Mouse (Mus musculus) hindbrain, embryonic 13.5 days (tissue): ENCODE data around the gene Galnt14. TPM values are rescaled to one million over a fixed set of nuclear protein-coding genes. Genes with fewer than 3 reads are reported as not detected.

Experiments used
- ATAC-seq: fragments of 200-750 bp; cut with Nextera tagmentation; 2 replicates; pipeline ENCODE4 v1.8.0; 2017; ENCODE audit warnings: moderate TSS enrichment; ENCODE audit not compliant: low FRiP score
- H3K27ac ChIP-seq: fragments of 300-500 bp; sonication (generic); 2 replicates; pipeline ENCODE4 v1.5.1; 2015; ENCODE audit warnings: inconsistent platforms, mild to moderate bottlenecking, moderate library complexity
- H3K27me3 ChIP-seq: fragments of 300-500 bp; sonication (generic); 2 replicates; pipeline ENCODE4 v1.6.1; 2015; ENCODE audit warnings: mild to moderate bottlenecking, inconsistent platforms
- H3K36me3 ChIP-seq: fragments of 300-500 bp; sonication (generic); 2 replicates; pipeline ENCODE4 v1.6.1; 2015; ENCODE audit warnings: mild to moderate bottlenecking, inconsistent platforms
- H3K4me1 ChIP-seq: fragments of 300-500 bp; sonication (generic); replicated peaks from 2 replicates; pipeline ENCODE4 v1.6.1; 2015; ENCODE audit warnings: inconsistent platforms
- H3K4me2 ChIP-seq: fragments of 300-500 bp; sonication (generic); 2 replicates; pipeline ENCODE4 v1.6.1; 2015; ENCODE audit warnings: inconsistent platforms, mild to moderate bottlenecking, moderate library complexity
- H3K4me3 ChIP-seq: fragments of 300-500 bp; sonication (generic); 2 replicates; pipeline ENCODE4 v1.5.1; 2015; ENCODE audit warnings: mild to moderate bottlenecking, inconsistent platforms
- H3K9ac ChIP-seq: fragments of 300-500 bp; sonication (generic); 2 replicates; pipeline ENCODE4 v1.6.1; 2015; ENCODE audit warnings: mild to moderate bottlenecking, inconsistent platforms
- H3K9me3 ChIP-seq: fragments of 300-500 bp; sonication (generic); 2 replicates; pipeline ENCODE4 v1.6.1; 2016; ENCODE audit warnings: inconsistent platforms
- WGBS: fragments of 180-500 bp; shearing (Covaris S2); methylation state at CpG from one replicate; pipeline ENCODE4 v1.1.7; 2015; 5-methylcytosine and 5-hydroxymethylcytosine counted together
- polyA plus RNA-seq: library from polyadenylated mRNA; unstranded; fragments of >200 nt; fragmentation: Nextera tagmentation; extraction: Ambion mirVana; gene quantifications from 2 replicates; pipeline ENCODE4 v1.2.1, GENCODE M21; 2015

Galnt14 gene
- polyA plus RNA-seq, 1 experiment from 2014 or later, result 14.1 TPM

DNA sequence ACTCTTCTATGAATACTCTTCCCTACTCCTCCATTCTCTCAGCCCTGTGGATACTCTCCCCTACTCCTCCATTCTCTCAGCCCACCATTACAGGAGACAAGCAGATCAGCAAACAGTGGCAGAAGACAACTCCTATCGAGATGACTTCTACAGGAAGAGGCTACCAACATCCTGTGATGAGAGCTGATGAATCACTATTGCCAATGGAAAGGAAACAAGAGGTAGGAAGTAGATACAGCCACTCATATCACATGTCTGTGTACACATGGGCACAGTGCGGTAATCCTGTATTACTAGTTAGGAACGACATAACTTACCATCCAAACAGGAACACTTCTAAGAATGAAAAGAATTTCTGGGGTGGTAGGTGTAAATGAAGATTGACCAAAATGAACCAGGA, 53.9 kb downstream of the Galnt14 start:
- H3K9ac ChIP-seq, result no peak overlapping the region
- no peaks in the 10 kb centered on the region for H3K9me3 ChIP-seq
- 95% methylated on average over 3 of the region's 3 CpGs for WGBS
- H3K4me1 ChIP-seq, result peaks cover 9% of the 10 kb centered on the region
- H3K36me3 ChIP-seq, result no peaks in the 10 kb centered on the region
- no peak for ATAC-seq
- H3K27ac ChIP-seq, result no peak overlapping the region
- H3K4me3 ChIP-seq, result no peak overlapping the region
- H3K4me2 ChIP-seq, result no peak overlapping the region
- no peaks in the 10 kb centered on the region for H3K27me3 ChIP-seq

DNA sequence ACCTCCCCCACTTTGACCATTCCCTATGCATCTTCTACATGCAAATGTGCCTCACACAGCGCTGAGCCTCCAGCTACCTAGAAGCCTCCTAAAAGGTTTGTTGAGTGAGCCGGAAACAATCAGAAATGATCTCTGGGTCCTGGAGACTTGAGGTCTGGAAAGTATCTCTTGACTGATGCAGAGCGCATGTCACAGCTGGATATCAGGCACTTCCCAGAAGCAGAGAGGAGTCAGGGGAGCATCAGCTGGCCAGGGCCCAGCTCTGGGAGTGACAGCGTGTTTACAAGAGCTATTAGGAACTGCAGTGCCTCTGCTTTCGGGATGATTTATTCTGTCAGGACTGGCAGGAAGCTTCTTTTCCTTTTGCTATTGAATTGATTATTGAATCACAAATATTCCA, 56.0 kb downstream of the Galnt14 start:
- 49% methylated on average over 5 of the region's 5 CpGs for WGBS
- Histone ChIP-seq H3K27me3 (no peaks in the 10 kb centered on the region), H3K9ac (no peak overlapping the region), H3K4me1 (peaks cover 9% of the 10 kb centered on the region), H3K36me3 (no peaks in the 10 kb centered on the region), H3K27ac (no peak overlapping the region), H3K4me3 (no peak overlapping the region), H3K9me3 (no peaks in the 10 kb centered on the region), H3K4me2 (no peak overlapping the region)
- ATAC-seq, result no peak

DNA sequence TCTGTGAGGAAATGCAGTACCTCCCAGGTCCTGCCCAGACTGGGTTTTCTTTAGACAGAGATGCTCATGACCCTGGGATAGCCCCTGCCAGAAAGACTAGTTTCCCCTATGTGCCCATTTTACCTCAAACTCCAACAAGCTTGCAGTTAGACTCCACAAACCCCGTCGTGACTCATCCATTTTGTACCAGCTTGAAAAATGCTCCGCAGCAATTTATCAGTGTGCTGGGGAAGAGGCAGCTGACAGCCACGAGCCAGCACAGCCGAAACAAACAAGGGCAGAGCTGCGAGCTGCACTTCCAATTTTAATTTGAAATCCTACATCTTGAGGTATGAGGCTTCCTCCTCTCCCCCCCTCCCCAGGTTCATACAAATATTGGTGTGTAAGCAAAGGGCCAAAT, 60.9 kb downstream of the Galnt14 start:
- Histone ChIP-seq H3K27me3 (no peaks in the 10 kb centered on the region), H3K36me3 (no peaks in the 10 kb centered on the region), H3K9ac (no peak overlapping the region), H3K4me2 (no peak overlapping the region), H3K27ac (no peak overlapping the region), H3K4me1 (peaks cover 16% of the 10 kb centered on the region; the same call in 1 of the 2 replicates), H3K4me3 (no peak overlapping the region), H3K9me3 (no peaks in the 10 kb centered on the region)
- no peak for ATAC-seq
- 66% methylated on average over 6 of the region's 6 CpGs for WGBS

DNA sequence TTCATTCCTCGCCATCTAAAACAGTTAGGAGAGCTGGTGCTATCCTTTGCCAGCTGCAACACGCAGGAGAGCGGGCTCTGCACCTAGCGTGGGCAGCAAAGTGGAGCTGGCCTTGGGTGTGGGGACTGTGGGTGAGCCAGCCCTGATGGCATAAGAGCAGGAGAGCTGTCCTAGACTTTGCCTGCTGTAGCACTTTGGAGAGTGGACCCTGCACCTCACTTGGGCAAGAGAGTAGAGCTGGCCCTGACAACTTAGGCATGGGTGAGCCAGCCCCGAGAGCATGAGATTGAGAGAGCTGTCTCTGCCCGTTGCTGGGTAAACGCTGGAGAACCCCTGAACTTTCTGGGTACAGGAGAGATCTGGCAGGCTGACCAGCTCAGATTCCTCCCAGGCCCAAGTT, 68.6 kb downstream of the Galnt14 start:
- no peak for ATAC-seq
- H3K36me3 ChIP-seq, result no peaks in the 10 kb centered on the region
- WGBS, result 96% methylated on average over 7 of the region's 7 CpGs
- no peaks in the 10 kb centered on the region for H3K9me3 ChIP-seq
- H3K4me1 ChIP-seq, result peaks cover 18% of the 10 kb centered on the region
- no peak overlapping the region for H3K4me2 ChIP-seq
- H3K4me3 ChIP-seq, result no peak overlapping the region
- H3K27me3 ChIP-seq, result 0 out of 2 replicates have a peak, but pooled peaks cover 4% of the 10 kb centered on the region
- no peak overlapping the region for H3K9ac ChIP-seq
- H3K27ac ChIP-seq, result no peak overlapping the region

DNA sequence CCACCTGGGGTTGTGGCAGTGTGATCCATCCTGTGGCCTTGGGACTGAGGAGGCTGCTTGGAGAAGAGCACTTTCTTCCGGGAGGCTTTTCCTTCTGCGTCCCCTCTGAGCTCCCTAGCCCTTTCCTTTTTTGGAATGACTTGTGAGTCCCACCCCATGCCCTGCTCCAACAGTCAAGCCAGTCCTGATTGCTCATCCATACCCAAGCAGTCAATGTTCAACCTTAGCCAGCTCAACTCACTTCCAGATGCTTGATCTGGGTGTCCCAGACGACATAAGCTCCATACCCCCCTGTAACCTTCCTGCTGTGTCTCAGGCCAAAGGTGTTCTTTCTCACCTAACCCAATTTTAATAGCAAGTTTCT, 70.2 kb downstream of the Galnt14 start:
- Histone ChIP-seq H3K4me1 (peaks cover 12% of the 10 kb centered on the region), H3K27me3 (0 out of 2 replicates have a peak, but pooled peaks cover 4% of the 10 kb centered on the region), H3K4me2 (no peak overlapping the region), H3K27ac (peak overlapping the region; percentile 48; the same call in 1 of the 2 replicates), H3K9me3 (no peaks in the 10 kb centered on the region), H3K4me3 (no peak overlapping the region), H3K9ac (no peak overlapping the region), H3K36me3 (no peaks in the 10 kb centered on the region)
- 66% methylated on average over 3 of the region's 3 CpGs for WGBS
- no peak for ATAC-seq

DNA sequence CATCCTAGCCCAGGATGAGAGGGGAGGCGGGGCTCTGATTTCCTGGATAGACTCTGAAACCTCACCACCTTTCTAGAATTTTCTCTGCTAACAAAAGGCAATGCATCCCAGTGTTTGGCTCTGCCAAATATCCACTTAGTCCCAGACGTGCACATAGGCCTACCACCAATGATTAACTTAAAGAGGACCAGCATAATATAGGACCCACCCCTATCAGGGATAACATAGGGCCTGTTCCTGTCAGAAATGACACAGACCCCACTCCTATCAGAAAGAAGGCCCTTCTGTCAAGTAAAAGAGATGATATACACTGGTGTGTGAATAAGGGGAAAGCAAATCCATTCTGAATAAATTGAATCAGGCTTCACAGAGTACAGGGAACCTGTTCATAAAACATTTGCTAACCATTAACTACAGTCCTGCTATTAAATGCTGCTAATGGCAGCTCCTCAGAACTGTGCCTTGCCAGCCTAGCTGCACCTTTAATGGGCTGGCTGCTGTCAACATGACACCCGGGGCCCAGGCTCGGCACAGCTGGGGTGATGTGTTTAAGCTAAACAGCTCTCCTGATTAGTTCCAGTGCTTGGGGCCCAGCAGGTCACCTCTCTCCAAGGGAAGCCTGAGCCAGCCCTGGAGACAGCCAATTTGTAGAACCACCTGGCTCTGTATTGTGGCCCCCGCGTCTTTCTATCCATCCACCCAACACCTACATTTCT, 70.7 kb downstream of the Galnt14 start:
- Histone ChIP-seq H3K36me3 (no peaks in the 10 kb centered on the region), H3K27me3 (0 out of 2 replicates have a peak, but pooled peaks cover 4% of the 10 kb centered on the region), H3K27ac (peak overlapping the region; percentile 48; the same call in 1 of the 2 replicates), H3K4me2 (no peak overlapping the region), H3K4me1 (peaks cover 12% of the 10 kb centered on the region), H3K9ac (no peak overlapping the region), H3K9me3 (no peaks in the 10 kb centered on the region), H3K4me3 (no peak overlapping the region)
- WGBS, result 28% methylated on average over 6 of the region's 6 CpGs
- ATAC-seq, result peak; percentile 68; the same call in 1 of the 2 replicates

DNA sequence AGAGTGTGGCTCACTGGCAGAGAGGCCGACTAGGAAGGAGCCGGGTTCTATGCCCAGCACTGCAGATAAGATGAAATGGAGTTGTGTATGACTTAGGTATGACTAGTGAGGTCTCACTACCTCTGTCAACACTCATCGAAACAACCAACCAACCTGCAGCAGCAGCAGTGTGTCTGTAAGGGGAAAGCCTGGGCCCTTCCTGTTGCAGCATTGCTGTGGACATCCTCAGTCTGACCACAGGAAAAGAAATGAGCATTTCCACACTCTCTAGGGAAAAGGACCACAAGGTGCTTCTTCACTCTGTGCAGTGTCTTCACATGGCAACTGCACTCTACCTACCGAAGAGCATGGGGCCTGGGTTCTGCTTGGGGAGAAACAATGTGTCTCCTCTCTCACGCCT, 73.3 kb downstream of the Galnt14 start:
- H3K4me1 ChIP-seq, result peaks cover 27% of the 10 kb centered on the region

DNA sequence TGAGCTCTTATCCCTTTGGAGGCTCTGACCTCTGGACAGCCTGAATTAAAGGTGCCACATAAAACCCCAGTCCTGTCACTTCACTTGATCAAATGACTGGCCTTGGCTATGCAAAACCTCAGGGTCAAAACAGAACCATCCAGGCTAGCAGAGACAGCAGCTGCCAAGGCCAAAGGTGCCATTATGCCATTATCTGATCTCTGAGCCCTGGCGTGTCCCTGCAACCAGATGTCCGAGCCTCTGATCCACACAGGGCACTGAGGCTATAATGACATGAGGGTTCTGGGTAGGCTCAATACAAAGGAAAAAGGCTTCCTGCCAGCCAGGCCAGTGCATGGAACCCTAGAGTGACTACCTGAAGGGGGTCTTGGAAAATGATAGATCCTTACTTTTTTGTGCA, 75.4 kb downstream of the Galnt14 start:
- WGBS, result 42% methylated on average over 2 of the region's 2 CpGs
- Histone ChIP-seq H3K4me2 (no peak overlapping the region), H3K9ac (no peak overlapping the region), H3K4me1 (peaks cover 25% of the 10 kb centered on the region), H3K27me3 (no peaks in the 10 kb centered on the region), H3K9me3 (no peaks in the 10 kb centered on the region), H3K27ac (no peak overlapping the region), H3K36me3 (no peaks in the 10 kb centered on the region), H3K4me3 (no peak overlapping the region)
- no peak for ATAC-seq

More for the DNA sequence above, 73.3 kb downstream of the Galnt14 start:
- H3K27me3 ChIP-seq, result 0 out of 2 replicates have a peak, but pooled peaks cover 4% of the 10 kb centered on the region
- no peaks in the 10 kb centered on the region for H3K36me3 ChIP-seq
- no peak for ATAC-seq
- no peaks in the 10 kb centered on the region for H3K9me3 ChIP-seq
- H3K9ac ChIP-seq, result no peak overlapping the region
- no peak overlapping the region for H3K4me3 ChIP-seq
- WGBS, result 92% methylated on average over 5 of the region's 5 CpGs
- H3K4me2 ChIP-seq, result no peak overlapping the region
- no peak overlapping the region for H3K27ac ChIP-seq

DNA sequence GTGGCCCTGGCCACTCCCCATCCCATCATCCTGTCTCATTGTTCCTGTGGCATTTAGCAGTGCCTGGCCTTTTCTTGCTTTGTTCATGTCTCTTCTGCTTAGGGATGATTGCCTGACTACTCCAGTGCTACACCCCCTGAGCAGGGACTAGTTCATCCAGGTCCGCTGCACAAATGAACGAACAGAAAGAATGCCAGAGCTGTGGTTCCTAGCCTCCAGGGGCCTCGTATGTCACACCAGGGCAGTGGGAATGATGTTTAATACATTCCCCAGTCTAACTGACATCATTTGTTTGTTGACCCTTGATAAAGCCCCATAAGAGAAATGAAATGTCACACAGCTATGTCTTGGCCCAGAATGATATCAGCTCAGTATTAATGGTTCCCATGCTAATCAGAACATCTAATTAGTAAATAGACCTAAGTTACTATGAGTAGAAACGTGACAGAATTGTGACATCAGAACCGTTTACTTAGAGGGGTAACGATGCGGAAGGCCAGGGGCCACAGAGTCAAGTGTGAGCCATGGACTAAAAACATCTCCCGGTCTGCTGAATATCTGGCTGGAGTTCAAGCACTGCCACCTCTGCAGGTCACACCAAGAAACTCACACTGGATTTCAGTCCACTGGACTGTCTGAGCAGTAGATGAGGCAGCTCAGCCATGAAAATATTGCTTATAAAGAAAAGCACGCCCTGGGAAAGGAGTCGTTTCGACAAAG, 76.1 kb downstream of the Galnt14 start:
- H3K9me3 ChIP-seq, result no peaks in the 10 kb centered on the region
- H3K27ac ChIP-seq, result no peak overlapping the region
- WGBS, result 43% methylated on average over 11 of the region's 11 CpGs
- peaks cover 18% of the 10 kb centered on the region; the same call in 1 of the 2 replicates for H3K4me1 ChIP-seq
- H3K9ac ChIP-seq, result no peak overlapping the region
- no peaks in the 10 kb centered on the region for H3K27me3 ChIP-seq
- H3K36me3 ChIP-seq, result no peaks in the 10 kb centered on the region
- H3K4me3 ChIP-seq, result no peak overlapping the region
- ATAC-seq, result 0 out of 2 replicates have a peak, but pooled peaks have one; percentile 30
- H3K4me2 ChIP-seq, result no peak overlapping the region

DNA sequence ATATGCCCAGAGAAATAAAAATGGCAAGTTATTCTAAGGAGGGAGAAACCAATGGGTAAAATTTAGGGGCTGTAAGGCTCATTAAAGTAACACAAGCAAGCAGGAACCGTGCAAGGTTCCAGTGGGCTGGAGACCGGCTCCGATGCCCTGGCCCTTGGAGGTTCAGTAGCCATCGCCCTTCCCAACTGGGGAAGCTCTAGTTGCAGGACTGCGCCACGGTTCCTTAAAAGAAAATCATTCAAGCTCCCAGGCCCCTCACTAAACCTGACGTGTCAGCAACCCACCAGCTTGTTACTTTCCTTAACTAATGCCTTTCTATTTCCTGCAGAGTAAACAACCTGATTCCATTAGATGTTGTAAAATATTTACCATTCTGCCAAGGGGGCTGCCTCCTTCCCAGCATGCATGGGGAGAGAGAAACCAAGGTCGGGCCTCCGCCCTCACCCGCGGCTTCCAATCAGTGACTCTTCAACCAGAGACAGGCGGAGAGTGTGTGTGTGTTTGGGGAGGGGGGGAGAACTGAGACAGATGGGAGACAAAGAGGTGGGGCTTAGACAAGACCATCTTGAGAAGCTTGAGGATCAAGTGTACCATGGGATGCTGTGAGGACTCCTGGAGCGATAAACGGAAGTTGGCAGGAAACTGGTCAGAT, 81.9 kb downstream of the Galnt14 start:
- WGBS, result 92% methylated on average over 14 of the region's 14 CpGs
- Histone ChIP-seq H3K4me3 (no peak overlapping the region), H3K36me3 (no peaks in the 10 kb centered on the region), H3K4me1 (0 out of 2 replicates have a peak, but pooled peaks cover 6% of the 10 kb centered on the region), H3K27me3 (no peaks in the 10 kb centered on the region), H3K9me3 (no peaks in the 10 kb centered on the region), H3K9ac (no peak overlapping the region), H3K27ac (no peak overlapping the region), H3K4me2 (no peak overlapping the region)
- ATAC-seq, result no peak

DNA sequence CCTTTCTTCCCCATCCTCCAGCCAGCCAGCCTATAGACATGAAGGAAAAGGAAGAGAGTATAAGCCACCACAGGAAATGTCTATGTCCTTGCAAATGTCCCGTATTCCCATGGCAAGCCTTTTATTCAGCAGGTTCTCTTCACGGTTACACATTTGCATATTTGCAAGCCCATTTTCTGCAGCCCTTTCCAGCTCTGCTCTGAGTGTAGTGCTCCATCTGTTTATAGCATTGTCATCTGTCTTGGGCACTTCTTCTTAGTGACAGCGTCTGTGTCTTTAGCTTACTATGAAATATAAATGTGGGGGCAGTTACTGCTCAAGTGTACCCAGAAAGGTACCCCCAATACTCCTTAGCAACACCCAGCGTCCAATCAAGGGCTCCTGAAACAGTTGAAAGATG, 83.3 kb downstream of the Galnt14 start:
- WGBS, result 72% methylated on average over 4 of the region's 4 CpGs
- Histone ChIP-seq H3K4me3 (no peak overlapping the region), H3K27me3 (no peaks in the 10 kb centered on the region), H3K4me1 (0 out of 2 replicates have a peak, but pooled peaks cover 2% of the 10 kb centered on the region), H3K27ac (no peak overlapping the region), H3K4me2 (no peak overlapping the region), H3K9ac (no peak overlapping the region), H3K36me3 (no peaks in the 10 kb centered on the region), H3K9me3 (no peaks in the 10 kb centered on the region)
- no peak for ATAC-seq

DNA sequence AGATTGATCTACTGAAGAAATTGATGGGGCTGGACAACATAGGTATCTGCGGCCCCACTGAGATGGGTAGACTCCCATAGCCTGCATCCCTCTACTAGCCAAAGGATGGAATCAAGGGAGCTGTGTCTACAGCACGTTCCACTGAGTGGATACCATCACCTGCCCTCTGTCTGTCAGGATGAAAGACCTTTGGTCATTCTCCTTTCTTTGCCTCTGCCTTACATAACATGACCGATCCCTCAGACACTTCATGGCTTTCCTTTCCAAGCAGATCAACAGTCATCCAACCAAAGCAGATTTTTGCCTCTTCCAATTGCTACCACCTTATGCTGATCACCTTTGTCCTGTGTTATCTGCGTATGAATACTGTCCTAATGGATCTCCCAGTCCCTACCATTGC, 90.2 kb downstream of the Galnt14 start:
- no peak for ATAC-seq
- H3K27ac ChIP-seq, result no peak overlapping the region
- WGBS, result 90% methylated on average over 4 of the region's 4 CpGs

More for the DNA sequence above, 90.2 kb downstream of the Galnt14 start:
- H3K27me3 ChIP-seq, result no peaks in the 10 kb centered on the region
- H3K9ac ChIP-seq, result no peak overlapping the region
- no peaks in the 10 kb centered on the region for H3K36me3 ChIP-seq
- H3K4me3 ChIP-seq, result no peak overlapping the region
- H3K9me3 ChIP-seq, result no peaks in the 10 kb centered on the region
- peaks cover 4% of the 10 kb centered on the region for H3K4me1 ChIP-seq
- no peak overlapping the region for H3K4me2 ChIP-seq
